Mouse (Mus musculus) layer of hippocampus, adult 8-10 months (tissue): ENCODE measurements around the gene Sstr4. TPM values are rescaled to one million over a fixed set of nuclear protein-coding genes. Genes with fewer than 3 reads are reported as not detected.

ENCODE experiments used
- DNase-seq, 2 experiments: peaks; one replicate each; pipeline ENCODE4 v3.0.0; 2022; ENCODE audit warnings: low spot score in 2 of 2
- total RNA-seq, 4 experiments: library from RNA; stranded (reverse); gene quantifications; 2 replicates each; pipeline ENCODE4 v1.2.4; 2022

The Sstr4 gene
- total RNA-seq, 4 experiments from 2014 or later = 54.3 to 76.5 (median 65.3) TPM

DNA sequence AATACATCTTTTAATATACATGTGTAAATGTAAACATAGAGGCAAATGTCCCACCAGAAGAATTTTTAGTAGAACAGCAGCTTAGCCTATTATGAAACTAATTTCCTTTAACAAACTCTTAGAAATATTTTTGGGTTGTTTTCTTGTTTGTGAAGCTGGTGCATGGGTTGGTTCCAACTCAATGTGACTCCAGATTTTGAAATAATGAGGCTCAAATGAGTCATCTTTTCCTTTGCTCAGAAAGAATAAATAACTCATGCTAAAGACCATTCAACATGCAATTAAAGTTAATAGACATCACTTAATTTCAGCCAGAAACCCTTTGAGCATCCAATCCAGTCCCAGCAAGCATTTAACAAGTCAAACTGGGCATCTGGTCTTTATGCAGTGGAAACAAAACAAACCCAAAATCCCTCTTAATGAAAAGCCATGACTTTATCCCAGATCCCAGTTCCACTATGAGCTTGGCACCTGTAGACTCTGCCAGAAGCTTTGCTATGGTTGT lies 33.9 kb downstream of the Sstr4 start:
- DNase-seq = no peak

DNA sequence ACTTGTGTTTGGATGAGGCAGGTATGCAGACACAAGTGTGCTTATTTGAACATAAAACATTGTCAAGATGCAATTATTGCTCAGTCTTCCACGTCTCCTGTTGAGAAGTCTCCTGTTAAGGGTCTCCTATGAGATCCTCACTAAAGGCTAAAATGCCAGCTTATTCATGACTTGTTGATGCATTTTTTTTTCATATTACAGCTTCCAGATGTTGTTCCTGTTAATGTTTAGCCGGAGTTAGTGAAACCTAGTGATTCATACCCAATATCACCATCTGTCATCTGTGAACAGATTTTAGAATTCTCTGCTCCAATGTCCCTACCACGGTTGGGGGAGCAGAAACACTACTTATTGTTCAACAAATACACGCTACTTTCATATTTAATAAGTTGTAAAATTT lies 35.8 kb downstream of the Sstr4 start:
- DNase-seq = no peak

DNA sequence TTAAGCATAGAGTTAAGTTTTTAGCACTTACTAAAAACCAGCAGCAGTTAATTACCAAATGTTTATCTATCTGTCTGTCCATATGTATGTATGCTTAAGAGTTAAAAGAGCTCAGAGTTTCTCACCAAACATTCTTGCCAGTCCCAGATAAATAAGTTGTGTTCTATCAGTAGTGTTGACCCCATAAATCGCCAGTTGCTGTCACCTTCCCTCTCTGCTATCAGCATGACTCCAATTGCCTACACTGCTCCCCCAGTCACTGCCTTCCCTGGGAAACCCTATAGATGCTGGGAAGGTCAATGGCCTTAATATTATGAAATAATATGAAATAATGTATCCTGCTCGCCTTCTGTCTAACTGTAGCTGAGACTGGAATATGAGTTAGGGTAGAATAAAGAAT lies 37.2 kb downstream of the Sstr4 start:
- no peak for DNase-seq

DNA sequence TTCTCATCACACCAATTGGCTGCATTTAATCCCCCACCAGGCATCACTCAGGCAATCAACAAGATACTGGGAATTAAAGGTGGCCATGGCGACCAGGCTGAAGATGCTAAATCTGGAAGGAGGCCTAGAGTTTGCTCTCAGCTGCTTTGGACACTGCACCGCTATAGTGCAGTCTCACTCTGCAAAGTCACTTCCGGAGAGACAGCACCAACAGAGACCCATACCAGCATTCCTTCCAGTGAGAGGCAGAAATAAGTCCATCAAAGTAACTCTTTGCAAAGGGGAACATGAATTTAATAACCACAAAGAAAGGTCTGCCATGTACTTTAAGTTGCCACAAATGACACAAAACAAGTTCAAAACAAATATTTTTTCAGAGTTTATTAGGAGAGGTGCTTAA lies 41.1 kb downstream of the Sstr4 start:
- DNase-seq = no peak

DNA sequence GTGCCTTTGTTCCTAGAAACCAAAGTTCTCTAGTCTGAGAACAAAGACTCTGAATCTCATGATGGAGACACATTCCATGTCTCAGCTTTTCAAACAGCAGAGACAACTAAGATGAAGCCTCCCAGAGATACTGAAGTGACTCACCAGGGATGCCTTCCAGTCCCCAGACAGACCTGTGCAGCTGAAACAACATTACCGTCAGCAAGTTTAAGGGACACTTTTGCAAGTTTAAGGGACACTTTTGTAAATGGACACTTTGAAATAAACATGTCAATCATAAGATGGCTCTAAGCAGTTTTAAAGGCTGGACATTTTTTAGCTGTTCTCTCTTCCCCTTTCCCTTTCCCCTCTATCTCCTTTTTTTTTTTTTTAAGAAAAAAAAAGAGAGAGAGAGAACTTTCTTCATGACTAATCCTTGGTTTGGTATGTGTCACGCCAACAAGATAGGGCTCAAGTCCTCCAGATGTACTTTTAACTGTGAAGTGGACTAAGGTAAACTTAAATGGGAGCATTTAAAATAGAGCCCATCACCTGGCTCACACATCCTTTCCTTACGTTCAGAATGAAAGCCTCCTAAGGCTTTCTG lies 44.6 kb downstream of the Sstr4 start:
- DNase-seq = no peak

DNA sequence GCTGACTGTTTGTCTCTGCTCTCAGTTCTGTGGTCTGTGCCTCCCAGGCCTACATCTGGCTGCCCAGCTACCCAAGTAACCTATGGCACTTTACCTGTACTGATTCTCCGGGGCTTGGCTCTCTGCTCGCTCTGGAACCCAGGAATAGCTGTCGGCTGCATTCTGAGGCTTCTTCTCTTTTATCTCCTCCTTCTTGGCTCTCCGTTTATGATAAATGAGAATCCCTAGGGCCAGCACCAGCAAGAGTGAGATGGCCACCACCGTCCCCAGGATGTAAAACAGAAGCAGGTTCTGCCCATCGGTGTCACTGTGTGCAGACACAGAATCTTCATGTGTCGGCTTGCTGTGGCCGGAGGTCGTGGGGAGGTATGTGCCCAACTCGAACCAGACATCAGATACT lies 46.3 kb downstream of the Sstr4 start:
- no peak for DNase-seq

DNA sequence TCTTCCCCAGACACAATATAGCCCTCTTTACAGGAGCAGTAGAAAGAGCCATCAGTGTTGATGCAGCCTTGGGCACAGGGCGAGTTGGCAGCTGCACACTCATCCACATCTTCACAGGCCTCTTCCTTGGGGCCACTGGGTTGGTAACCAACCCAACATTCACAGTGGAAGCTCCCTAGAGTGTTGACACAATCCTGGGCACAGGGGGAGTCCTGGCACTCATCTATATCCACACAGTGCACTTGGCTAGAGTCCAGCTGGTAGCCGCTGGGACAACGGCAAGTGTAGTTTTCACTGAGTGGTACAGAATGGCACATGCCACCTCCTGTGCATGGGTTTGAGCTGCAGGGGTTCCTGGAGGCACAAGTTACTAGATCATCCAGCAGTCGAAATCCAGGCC lies 47.0 kb downstream of the Sstr4 start:
- no peak for DNase-seq

DNA sequence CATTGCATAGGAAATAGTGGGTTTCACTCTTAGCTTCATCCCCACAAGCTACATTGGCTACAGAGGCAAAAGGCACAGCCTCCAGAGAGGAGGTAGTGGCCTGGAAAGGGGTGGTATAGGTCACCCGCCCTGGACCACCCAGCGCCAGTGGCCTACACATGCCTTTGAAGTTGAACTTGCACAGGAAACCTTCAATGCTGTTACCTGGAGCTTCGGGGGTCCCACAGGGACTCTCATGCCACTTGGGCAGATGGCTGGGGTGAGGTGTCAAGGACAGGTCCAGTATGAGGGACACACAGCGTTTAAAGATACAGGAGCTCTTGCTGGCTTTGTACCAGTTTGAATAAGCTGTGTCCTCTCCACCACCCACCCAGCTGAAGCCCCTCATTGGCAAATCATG lies 47.6 kb downstream of the Sstr4 start:
- no peak for DNase-seq

DNA sequence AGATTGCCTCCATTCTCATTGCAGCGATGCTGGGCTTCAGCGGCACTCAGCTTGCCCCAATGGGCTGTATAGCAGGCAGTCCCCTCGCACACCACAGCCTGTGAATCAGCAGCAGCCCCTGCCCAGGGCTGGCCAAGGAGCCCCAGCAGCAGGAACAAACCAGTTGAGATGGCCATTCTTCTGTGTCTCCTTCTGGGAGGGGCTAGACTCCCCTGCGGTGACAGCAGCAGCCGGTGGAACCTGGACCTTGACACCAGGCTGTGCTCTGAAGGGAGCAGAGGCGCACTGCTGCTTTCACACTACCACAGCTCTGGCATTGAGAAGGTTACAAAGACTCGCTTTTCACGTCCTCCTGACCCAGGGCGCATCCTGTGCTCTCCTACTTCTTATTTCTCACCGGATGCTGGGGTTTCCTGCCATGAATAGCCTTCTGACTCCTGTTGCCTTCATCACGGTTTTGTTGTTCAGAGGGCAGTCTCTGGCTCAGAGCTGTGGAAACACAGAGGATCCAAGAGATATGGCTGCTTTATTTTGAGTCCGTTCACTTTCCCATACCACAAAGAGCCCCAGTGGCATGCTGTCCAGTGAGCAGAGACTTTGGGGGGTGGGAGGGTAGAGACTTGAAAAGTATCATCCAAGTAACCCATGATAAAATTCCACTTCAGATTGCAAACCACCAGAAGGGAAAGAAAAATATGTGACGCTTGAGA lies 48.3 kb downstream of the Sstr4 start, which contains the start of gene Cd93:
Gene Cd93 (minus strand): TSS at position 315 of the 710 bp plus-strand sequence.
- DNase-seq = no peak

DNA sequence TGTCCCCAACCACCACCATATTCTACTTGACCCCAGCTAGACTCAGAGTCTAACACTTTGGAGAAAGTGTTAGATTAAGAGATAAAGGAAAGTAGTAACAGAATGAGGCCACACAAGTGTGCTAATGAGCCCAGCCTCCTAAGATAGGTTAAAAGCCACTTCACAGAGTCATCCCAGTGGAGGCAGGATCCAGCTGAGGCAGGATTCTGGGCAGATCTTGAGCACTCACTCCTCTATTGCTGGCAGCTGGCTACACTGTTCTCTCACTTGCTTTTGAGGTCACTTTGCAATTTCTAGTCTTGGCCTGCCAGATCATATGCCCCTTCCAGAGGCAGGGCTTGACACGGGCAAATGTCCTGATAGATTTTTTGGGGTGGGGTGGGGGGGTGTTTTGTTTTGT lies 49.3 kb downstream of the Sstr4 start:
- no peak for DNase-seq

DNA sequence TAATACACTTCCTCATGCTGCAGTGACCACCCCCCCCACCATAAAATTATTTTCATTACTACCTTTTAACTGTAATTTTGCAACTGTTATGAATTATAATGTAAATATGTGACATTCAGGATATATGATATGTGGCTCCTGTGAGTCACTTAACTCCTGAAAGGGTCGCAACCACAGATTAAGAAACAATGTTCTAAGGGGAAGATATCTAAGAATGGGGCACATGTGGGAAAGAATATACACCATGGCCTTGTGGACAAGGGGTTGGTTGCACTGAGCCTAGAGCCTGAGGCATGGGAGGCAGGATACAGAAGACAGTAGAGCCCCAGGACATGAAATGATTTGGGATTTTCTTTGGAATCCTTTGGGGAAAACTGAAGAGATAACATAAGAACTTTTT lies 50.5 kb downstream of the Sstr4 start:
- DNase-seq = no peak

Other genes starting within 250 kb of the Sstr4 start
- gene Thbd, start 12.8 kb downstream of the Sstr4 start, total RNA-seq = 10 to 100 TPM in 1 of 4 experiments, 1 to 10 TPM in 3; 5.9 to 10.5 (median 7.9) TPM
- 1 to 10 TPM; 3.1 to 4.3 (median 3.6) TPM for gene Cd93, start 48.2 kb downstream of the Sstr4 start, total RNA-seq